ENCODE assay signal across 8 mouse cellular contexts in the genomic region with DNA sequence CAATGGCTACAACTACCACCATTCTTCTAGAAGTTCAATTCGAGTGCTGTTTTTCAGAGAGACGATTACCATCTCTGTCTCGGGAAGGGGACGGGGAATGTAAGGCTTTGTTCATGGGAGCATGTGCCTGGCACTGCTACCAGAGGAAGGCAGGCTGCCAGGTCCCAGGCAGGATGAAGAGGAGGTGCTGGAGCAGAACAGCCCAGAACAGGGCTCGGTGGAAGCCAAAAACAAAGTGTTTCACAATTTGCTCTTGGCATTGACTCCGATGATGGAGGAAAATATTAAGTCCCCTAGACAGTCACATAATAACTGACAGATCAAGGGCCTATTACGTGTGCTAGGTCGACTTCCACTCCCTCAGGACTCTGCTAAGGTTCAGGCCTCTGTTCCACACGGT. TPM values are rescaled to one million over a fixed set of nuclear protein-coding genes. Genes with fewer than 3 reads are reported as not detected.
DNase-seq lines count a peak whose midpoint lies in the region; ATAC-seq lines count a peak whose summit lies in the region.

No protein-coding gene starts in this region.

- no peaks in the 10 kb centered on the region for H3K27me3 ChIP-seq in forebrain, embryonic 13.5 days
- no peaks in the 10 kb centered on the region for H3K27me3 ChIP-seq in forebrain, embryonic 12.5 days
- H3K27me3 ChIP-seq in midbrain, embryonic 10.5 days (ENCODE audit: low read depth, poor library complexity, severe bottlenecking): no peaks in the 10 kb centered on the region

- H3K9me3 ChIP-seq in forebrain, embryonic 13.5 days (replicated peaks): no peaks in the 10 kb centered on the region
- H3K9me3 ChIP-seq in forebrain, embryonic 12.5 days: no peaks in the 10 kb centered on the region
- no peaks in the 10 kb centered on the region for H3K9me3 ChIP-seq in midbrain, embryonic 10.5 days (replicated peaks)

- H3K4me2 ChIP-seq in forebrain, embryonic 13.5 days: no peak overlapping the region
- no peak overlapping the region for H3K4me2 ChIP-seq in forebrain, embryonic 12.5 days

- no peak overlapping the region for H3K9ac ChIP-seq in forebrain, embryonic 13.5 days
- H3K9ac ChIP-seq in forebrain, embryonic 12.5 days: no peak overlapping the region

- H3K36me3 ChIP-seq in forebrain, embryonic 13.5 days (ENCODE audit: poor library complexity, severe bottlenecking): peaks cover 13% of the 10 kb centered on the region; the same call in 1 of the 2 replicates
- peaks cover 6% of the 10 kb centered on the region; the same call in 1 of the 2 replicates for H3K36me3 ChIP-seq in forebrain, embryonic 12.5 days (replicated peaks)
- H3K36me3 ChIP-seq in midbrain, embryonic 10.5 days: peaks cover 32% of the 10 kb centered on the region

- no peak overlapping the region; the same call in 1 of the 2 replicates for H3K27ac ChIP-seq in forebrain, embryonic 13.5 days
- H3K27ac ChIP-seq in forebrain, embryonic 12.5 days: no peak overlapping the region
- no peak overlapping the region for H3K27ac ChIP-seq in midbrain, embryonic 10.5 days (replicated peaks)

- 76% methylated on average over 9 of the region's 9 CpGs for WGBS in forebrain, embryonic 13.5 days
- WGBS in forebrain, embryonic 12.5 days: 93% methylated on average over 9 of the region's 9 CpGs
- WGBS in midbrain, embryonic 10.5 days: 91% methylated on average over 9 of the region's 9 CpGs

- no peaks in the 10 kb centered on the region for H3K4me1 ChIP-seq in forebrain, embryonic 13.5 days
- H3K4me1 ChIP-seq in forebrain, embryonic 12.5 days: no peaks in the 10 kb centered on the region
- H3K4me1 ChIP-seq in midbrain, embryonic 10.5 days: no peaks in the 10 kb centered on the region

- DNase-seq in Muller cell, postnatal 12 days (ENCODE audit: inconsistent ontology term): peak; percentile 85
- DNase-seq in cerebellum, postnatal 36 days: peak; percentile 79 to 80
- DNase-seq in kidney, adult 9 months: peak; percentile 82
- DNase-seq in lung, postnatal 36 days: peak; percentile 89
- no peak for DNase-seq in midbrain, embryonic 10.5 days (ENCODE audit: low spot score)

- no peak overlapping the region for H3K4me3 ChIP-seq in forebrain, embryonic 13.5 days
- H3K4me3 ChIP-seq in forebrain, embryonic 12.5 days (replicated peaks): no peak overlapping the region
- H3K4me3 ChIP-seq in midbrain, embryonic 10.5 days: no peak overlapping the region

- ATAC-seq in forebrain, embryonic 13.5 days: peak; percentile 48; the same call in 1 of the 2 replicates
- ATAC-seq in forebrain, embryonic 12.5 days (ENCODE audit: low FRiP score): no peak
- no peak for ATAC-seq in megakaryocyte, adult 5-6 weeks (ENCODE audit: poor library complexity, severe bottlenecking)

RNA-seq across cellular contexts. Expression of gene Il20rb, which starts 24.9 kb away (rescaled TPM):
- 0.66 and 0.76 TPM in 2 replicates for polyA plus RNA-seq in forebrain, embryonic 13.5 days (2015; fragmentation: Nextera tagmentation; extraction: Ambion mirVana)
- polyA plus RNA-seq in forebrain, embryonic 12.5 days (2016; fragmentation: Nextera tagmentation; extraction: Ambion mirVana): 1.3 and 1.6 TPM in 2 replicates
- 0.80 and 0.98 TPM in 2 replicates for polyA plus RNA-seq in midbrain, embryonic 10.5 days (2016; fragmentation: Nextera tagmentation; extraction: Ambion mirVana)
- 0.91 and 1.4 TPM in 2 replicates for total RNA-seq in megakaryocyte, adult 5-6 weeks (2015)
- total RNA-seq in megakaryocyte, adult 5-6 weeks (2017): 1.6 TPM in 2 replicates
